Mouse (Mus musculus): ENCODE results near the gene Tec.
A peak's percentile ranks its signal among the peaks of the same experiment; 100 is the strongest.
"Not testable (repeated sequence)": the region's sequence is repeated elsewhere in the genome, so short reads cannot be mapped to it uniquely, and the experiment has no call there.

Gene Tec

DNA sequence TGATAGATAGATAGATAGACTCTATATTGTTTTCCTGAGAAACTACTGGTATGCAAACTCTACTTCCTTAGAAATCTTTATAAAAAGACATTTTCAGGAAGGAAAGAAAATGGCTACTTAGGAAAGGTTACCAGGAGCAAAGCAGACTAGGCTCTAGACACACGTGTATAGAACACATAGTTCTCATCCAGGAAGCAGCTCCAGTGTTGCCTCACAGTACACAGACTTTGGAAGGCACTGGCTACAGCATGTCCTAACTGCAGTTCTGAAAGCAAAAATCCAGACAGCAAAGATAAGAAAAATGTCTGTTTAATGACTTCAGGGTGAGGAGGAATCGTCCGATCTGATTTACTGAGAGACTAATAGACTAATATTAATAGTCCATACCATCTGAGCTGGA, 41.8 kb downstream of the Tec start:
- no peak for DNase-seq (ENCODE audit: low read depth, low spot score)

DNA sequence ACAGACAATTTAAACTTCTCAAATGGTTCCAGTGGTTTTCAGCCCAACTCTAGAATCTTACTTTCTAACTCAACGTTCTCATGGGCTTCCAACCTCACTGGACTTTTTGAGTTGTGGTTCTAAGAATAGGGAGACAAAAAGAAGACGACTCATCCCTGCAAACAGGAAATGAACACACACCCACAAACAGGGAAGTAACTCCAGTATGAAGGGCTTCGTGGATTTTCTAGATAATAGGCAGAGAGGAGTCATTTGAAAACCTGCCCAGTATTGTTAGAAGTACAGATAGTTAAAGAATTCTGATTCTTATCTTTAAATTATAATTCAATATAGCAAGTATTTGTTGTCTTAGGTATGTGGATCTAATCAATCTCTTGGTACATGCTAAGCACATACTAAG, 47.6 kb downstream of the Tec start:
- peak; percentile 41 for DNase-seq (ENCODE audit: low read depth, low spot score)

DNA sequence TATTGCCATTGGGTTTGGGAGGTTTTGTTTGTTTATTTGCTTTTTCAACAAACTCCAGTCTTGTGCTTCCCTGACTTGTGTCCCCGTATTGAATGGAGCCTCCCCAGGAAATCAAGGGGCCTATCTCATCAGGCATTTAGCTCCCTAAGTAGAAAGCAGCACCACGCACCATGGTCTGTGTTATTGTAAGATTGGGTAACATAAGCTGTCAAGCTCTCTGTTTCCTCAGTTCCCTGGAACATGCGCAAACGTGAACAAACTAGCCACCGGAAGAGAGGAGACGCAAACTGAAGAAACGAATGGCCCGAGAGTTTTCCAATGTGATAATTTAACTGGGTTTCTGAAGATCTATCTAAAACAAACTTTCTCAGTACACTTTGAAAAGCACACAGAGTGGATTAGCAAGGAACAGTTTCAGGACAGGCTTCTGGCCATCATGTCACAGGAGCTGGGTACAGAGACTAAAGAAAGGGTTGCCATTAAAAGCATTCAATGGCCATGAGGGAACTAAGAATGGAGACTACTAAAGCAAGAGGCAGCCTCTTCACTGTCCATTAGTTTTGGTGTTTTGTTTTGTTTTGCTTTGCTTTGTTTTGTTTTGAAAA, 48.1 kb downstream of the Tec start:
- DNase-seq (ENCODE audit: low read depth, low spot score), result no peak

DNA sequence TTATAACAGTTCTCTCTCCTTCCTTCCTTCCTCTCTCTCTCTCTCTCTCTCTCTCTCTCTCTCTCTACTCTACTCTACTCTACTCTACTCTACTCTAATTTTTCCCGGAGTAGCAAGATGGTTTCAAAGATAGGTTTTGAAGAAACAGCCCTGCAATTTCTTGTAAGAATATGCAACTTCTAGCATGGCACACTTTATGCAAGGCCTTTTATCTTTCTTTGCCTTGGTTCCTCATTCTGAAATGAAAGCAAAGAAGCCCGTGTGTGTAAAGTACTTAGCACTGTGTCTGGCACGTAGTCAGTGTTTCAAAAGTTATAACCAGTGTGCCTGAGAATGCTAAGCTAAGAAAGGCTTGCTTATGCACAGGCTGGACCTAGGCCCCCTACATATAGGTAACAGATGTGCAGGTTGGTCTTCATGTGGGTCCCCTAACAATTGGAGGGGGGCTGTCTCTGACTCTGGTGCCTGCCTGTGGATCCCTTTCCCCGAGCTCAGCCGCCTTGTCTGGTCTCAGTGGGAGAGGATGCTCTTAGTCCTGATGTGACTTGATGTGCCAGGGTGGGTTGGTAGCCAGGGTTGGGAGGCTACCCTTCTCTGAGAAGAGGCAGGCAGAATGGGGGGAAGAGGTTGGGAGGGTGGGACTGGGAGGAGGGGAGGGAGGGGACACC, 49.6 kb downstream of the Tec start:
- DNase-seq (ENCODE audit: low read depth, low spot score), result no peak

DNA sequence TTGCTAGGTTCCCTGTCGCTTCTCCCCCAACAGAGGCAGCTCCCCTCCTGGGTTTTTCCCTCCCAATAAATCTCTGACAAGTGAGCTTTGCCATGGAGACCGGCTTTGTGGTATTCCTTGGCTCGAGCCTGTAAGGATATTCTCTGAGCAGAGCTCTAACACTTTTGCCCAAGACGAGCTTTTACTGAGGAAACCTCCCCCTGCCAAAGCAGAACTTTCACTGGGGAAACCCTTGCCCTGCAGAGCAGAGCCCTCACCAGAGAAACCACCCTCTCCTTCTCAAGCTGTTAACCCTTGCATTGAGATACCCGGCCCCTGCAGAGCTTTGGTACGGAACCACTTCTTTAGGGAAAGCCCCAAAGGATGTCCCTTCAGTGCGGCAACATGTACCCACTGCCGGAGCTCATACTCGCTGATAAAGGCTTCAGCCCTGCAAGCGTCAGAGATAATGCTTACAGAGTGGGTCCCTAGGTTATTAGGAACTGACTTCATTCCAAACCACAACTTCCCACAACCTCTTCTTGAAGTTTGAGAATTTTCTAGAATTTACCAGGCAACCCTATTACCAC, 50.7 kb downstream of the Tec start:
- no peak for DNase-seq (ENCODE audit: low read depth, low spot score)

DNA sequence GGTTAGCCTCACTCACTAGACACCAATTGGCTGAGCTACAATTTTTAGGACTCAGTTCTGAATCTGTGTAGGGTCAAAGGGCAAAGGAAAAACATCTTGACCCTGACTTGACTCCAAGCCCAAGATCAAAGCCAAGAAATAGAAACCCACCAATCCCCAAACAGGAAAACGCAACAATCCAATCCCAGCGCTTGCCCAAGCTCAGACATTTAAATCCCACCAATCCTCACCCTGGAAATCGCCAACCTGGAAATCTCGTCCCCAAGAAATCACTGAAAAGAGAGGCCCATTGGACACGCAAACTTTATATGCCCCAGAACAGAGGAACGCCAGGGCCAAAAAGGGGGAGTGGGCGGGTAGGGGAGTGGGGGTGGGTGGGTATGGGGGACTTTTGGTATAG, 51.3 kb downstream of the Tec start:
- not testable (repeated sequence) for DNase-seq (ENCODE audit: low read depth, low spot score)

DNA sequence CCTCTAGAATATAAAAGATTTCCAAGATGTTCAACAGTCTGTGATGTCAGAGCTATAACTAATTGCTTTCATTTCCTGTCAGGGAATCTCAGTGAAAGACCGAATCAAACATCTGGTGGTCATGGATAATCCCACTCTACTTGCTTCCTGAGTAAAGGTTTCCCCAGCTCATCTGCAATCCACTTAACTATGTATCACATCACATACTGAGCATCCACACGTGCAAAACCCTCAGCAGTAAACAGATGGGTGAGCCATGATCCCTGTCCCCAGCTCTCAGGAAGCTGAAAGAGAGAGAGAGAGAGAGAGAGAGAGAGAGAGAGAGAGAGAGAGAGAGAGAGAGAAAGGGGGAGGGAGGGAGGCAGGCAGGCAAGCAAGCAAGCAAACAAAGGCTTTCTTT, 51.8 kb downstream of the Tec start:
- peak; percentile 12 for DNase-seq (ENCODE audit: low read depth, low spot score)

DNA sequence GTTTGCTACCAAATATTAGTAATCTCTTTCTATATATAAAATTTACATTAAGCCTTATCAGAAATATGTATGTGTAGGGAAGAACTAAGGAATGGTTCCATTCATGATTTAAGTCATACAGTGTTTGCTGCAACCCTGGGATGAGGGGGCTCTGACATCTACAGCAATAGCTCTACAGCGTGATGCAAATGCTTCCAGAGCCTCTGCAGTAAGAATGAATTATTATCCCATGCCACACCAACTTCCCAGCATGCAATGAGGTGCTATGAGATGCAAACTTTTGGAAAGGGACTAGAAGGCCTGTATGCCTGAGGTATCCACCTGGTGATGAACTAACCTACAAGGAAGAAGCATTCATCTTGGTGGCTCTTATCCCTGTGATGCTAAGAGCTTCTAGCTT, 52.2 kb downstream of the Tec start:
- DNase-seq (ENCODE audit: low read depth, low spot score), result no peak

DNA sequence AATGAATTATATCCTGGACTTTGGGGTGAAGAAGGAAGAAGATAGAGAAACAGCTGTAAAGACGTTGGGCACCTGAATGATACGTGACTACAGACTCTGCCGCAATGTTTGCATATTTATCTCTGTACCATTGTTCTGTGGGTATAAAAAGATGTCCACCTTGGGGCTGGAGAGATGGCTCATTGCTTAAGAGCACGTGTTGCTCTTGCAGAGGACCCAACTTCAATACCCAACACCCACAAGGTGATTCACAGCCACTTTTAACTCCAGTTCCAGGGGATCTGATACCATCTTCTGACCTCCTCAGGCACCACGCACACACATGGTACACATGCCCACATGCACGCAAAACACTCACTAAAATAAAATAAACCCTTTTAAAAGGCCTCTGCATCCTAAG, 52.9 kb downstream of the Tec start:
- DNase-seq (ENCODE audit: low read depth, low spot score), result no peak

DNA sequence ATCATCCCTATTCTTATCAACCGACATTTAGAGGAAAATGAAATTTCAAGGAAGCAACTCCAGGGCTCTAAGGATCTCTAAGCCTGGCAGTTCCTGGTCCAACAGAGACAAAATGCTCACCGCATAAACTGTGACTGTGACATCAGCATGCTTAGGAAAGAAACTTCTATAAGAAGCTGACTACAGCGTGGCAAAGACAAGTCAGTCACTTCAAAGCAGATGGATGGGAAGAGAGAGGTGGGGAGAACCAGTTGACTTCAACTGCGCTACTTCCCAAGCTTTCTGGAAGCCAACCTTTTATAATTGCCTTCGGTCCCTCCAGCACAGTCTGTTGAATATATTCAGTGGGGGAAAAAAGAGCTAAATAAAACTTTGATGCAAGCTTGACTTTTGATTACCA, 54.2 kb downstream of the Tec start:
- DNase-seq (ENCODE audit: low read depth, low spot score), result no peak

DNA sequence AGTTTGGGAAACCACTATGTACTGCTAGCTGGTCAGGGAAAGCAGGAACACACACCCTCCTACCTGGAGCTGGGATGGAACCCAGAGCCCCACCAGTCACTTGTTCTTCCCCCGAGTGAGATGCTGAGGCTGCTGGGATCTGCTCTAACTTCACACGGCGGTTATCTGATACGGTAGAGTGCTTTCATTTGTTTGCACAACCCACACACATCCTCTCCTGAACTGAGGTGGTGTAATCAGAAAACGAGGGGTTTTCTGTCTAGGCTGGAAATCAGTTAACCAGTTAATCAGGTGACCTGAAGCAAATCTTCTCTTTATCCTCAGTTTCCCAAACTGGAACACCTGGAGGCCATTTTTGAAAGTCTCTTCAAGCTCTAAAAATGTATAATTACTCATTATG, 55.4 kb downstream of the Tec start:
- no peak for DNase-seq (ENCODE audit: low read depth, low spot score)

DNA sequence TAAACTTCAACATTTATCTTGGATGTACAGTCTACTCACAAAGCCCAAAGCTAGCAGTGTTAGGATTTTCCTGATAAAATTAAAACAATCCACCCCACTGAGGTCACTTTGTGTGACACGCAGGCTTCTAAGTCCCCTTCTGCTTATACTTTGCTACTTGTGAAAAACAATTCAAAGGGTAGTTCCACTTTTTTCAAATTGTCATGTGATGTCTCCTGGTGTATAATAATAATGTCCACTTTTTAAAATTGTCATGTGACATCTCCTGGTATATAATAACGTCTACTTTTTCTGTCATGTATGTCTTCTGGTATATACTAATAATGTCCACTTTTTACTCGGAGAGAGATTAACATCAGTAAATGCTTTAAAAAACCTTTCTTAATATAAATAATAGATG, 56.0 kb downstream of the Tec start:
- DNase-seq (ENCODE audit: low read depth, low spot score), result no peak

DNA sequence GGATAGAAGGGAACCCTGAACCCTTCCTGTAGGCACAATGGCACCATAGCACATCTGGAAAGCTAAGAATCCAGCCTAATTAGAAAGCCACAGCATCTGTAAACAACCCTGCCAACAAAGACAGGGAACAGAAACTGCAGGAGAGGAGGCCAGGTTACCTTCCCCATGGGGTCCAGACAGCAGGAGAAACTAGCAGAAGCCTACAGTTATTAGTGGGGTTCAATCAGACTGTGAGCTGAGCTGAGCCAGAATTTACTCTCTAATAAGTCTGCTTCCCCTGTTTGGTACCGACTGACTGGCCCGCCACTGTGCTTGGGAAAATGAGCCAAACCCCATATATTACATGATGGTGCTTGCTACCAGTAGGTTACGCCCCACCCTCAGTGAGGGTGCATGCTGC, 56.9 kb downstream of the Tec start:
- no peak for DNase-seq (ENCODE audit: low read depth, low spot score)

DNA sequence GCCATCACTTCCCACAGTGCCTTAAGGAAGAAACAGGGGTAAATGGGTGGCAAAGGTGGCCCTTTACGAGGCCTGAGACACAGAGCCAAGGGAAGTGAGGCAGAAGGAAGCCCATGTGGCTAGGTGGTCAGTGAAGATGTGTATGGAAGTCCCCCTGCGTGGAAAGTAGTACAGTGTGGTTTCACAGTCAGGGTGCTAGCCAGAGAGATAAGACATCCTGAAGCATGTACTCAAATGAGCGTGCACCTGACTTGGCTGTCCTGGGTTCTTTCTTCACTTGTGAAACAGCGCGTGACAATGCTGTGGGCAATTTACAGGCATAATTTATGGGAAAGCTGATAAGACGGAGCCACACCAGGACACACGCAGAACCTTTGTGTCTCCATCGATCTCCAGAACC, 57.3 kb downstream of the Tec start:
- DNase-seq (ENCODE audit: low read depth, low spot score), result no peak

DNA sequence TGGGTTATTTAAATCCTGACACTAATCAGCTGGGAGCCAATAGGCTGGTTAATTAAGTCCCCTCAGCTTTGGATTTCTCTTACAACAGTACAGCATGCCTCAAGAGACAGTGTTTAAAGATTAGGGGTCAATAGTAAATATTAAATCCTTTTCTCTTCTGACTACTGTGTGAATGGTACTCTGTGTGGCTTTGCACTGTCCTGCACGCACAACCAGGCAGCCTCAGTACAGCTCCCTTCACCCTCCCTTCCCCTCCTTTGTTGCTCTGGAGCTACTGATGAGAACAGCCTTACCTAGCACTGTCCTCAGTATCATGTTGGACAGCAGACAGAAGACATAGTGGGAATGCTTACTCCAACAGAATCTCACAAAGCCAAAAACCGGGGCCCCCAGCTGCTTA, 58.8 kb downstream of the Tec start:
- DNase-seq (ENCODE audit: low read depth, low spot score), result no peak

DNA sequence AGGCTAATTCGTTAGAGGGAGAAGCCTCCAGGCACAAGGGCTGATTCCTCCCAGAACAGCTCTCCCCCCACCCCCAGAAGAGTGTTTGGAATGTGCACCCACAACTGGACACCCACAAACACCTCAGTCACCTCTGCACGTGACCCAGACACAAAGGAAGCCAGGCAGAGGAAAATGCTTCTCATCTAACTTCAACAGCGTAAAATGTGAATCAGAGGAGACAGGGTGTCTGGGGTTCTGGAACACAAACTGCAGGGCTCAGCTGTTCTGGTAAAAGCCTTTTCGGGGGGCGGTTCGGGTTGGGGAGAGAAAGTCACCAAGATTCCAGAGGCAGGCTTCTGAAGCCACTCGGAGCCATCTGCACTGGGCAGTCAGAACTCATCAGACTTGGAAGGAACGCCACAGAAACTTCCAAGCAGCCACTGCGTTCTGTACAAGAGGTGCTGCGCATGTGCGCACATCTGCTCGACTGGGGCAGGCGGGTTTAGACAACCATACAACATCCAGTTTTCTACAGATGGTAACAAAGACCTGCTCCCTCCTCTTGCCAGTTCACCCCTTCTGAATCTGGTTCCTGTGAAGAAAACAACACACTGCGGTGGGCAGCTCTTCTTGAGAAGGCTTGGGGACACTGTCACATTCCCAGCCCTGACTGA, 59.7 kb downstream of the Tec start:
- DNase-seq (ENCODE audit: low read depth, low spot score), result no peak

DNA sequence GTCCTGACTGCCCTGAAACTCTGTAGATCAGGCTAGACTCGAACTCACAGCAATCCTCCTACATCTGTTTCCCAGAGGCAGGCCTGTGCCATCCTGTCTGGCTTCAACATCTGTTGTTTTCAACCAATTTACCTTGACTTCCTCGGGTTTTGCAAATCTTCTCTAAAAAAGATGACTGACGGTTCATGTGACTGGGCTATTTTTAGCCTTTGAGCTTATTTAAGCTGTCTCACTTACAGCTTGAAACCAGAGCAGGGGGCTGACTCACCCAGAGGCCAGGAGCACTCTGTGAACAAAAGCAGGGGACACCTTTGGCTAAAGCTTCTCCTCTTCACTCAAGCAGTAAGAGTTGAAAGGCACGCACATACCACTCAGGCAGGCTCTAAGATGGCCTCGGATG, 65.4 kb downstream of the Tec start:
- peak; percentile 94 for DNase-seq (ENCODE audit: low read depth, low spot score)

DNA sequence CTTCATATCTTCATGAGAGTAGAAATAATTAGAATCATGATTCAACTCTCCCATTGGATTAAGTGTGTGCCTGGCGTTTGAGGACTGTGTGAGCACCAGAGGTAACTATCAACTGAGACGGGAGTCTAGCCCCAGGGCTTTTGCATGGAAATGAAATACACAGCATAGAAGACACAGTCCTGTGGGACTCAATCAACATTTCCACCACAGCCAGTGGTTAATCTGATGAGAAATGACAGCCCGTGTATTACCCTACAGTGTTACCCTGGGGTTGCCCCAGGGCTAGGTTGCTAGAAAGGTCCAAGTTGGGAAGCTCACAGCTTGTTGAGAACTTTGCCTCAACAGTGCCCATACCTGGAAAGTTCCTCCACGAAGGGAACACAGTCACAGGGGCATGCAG, 69.7 kb downstream of the Tec start:
- DNase-seq (ENCODE audit: low read depth, low spot score), result no peak

DNA sequence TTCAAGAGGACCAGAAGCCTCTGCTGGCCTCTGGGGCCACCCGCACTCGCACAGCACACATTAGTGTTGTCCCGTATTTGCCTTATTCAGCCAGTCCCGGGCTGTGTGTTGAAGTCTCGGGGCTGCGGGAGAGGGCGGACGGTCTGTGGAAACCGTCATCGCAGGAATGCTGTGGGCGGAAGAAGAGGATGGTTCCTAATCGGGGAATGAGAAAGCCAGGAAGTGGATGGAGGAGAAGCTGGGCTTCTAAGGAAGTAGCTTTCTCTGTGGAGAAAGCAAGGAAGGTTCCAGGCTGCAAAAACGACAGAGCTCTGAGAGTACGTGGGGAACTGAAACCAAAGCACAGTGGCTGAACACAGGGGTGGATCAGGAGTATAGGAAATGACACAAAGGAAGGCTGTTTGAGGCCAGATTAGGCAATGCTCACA, 72.1 kb downstream of the Tec start:
- DNase-seq (ENCODE audit: low read depth, low spot score), result no peak

DNA sequence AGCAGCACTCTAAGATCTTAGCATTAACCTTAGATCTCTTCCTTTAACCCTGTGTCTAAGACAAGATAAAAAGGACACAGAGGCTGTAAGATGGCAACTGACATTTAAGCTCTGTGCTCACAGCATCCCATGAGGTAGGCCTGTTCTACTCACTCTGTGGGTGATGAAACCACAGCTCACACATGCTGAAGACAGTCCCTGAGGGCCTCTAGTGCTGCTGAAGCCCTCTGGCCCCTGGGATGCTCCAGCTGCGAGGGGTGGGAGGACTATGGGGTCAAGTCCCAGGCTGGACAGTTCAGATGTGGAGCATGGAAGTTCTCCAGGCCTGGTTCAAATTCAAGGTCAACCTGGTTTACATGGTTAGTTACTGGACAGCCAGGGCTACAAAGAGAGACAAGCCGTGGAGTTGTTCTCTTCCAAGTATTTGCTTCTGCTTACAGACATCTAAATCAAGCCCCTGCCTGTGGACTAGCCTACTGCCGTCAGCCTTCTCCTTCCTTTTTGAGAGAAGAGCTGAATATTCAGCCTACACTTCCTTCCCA, 74.9 kb downstream of the Tec start:
- DNase-seq (ENCODE audit: low read depth, low spot score), result no peak

DNA sequence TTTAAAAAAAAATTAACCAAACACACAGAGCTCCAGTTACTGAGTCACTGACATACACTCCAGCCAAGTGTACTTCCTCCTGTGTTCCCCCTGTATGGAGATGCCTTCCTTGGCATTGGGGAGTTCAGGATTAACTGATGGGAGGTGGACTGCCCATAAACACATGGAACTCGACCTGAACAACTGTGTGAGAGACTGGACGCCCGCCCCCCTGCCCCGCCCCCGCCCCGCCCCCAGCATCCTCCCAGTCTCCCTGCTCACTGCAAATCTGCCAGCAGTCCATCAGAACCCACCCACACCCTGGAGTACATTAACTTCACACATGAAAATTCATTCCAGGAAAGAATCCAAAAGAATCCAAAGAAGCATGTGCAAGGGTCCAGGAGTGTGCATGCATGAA, 76.5 kb downstream of the Tec start:
- no peak for DNase-seq (ENCODE audit: low read depth, low spot score)

DNA sequence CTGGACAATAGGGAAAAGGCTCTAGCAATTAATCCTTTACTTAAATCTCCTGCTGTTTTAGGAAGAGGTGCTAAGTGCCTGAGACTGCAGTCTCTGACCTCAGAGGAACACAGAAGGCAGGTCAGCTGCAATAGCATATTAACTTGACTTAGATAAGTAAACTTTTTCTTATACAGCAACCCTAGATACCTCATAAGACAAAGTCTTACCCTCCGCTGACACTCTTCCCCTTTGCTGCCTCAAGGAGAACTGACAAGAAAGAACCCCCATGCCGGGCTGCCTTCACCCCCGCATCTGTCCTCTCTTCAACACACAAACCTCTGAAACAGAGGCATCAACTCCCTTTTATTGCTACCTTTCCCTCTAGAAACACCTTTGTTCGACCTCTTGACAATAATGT, 76.9 kb downstream of the Tec start:
- no peak for DNase-seq (ENCODE audit: low read depth, low spot score)

DNA sequence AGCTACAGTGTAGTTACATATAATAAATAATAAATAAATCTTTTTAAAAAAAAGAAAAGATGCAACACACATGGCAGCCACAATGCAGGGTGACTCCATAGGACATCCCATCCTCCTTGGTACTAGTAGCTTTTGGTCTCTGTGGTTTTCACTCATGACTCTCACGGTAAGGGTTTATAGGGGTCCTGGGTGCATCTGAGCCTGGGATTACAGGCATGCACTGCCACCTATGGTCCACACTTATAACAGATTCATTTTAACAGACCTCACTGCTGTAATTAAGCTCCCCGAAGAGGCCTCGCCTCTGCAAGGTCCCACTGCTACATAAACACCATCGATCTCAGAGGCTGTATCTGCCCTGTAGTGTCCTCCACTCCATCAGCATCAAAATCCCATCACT, 82.8 kb downstream of the Tec start:
- no peak for DNase-seq (ENCODE audit: low read depth, low spot score)
